Mouse (Mus musculus): ENCODE results near the gene Wbp2. TPM values are rescaled to one million over a fixed set of nuclear protein-coding genes. Genes with fewer than 3 reads are reported as not detected.
A peak's percentile ranks its signal among the peaks of the same experiment; 100 is the strongest.

Wbp2 gene
- polyA plus RNA-seq, 1 experiment, result 288 TPM

- Histone ChIP-seq H3K36me3 (ENCODE audit: control insufficient read depth, insufficient read depth, low read length) (no peaks in the 10 kb centered on the region), H3K4me3 (ENCODE audit: control insufficient read depth, insufficient read depth, low read length) (no peak overlapping the region), H3K27ac (ENCODE audit: control insufficient read depth, insufficient read depth, low read length) (no peak overlapping the region), H3K4me1 (replicated peaks; ENCODE audit: control insufficient read depth, insufficient read depth, low read length) (peaks cover 5% of the 10 kb centered on the region), H3K27me3 (ENCODE audit: control insufficient read depth, insufficient read depth, low read length) (no peaks in the 10 kb centered on the region)
- no peak for TF ChIP-seq POLR2A (IDR thresholded peaks at IDR 0.05; ENCODE audit: control insufficient read depth, extremely low read depth, insufficient read depth, low read length, poor library complexity)
- TF ChIP-seq CTCF (IDR thresholded peaks at IDR 0.05; ENCODE audit: borderline replicate concordance, control insufficient read depth, extremely low read depth, insufficient read depth, low read length, poor library complexity), result no peak
- 95% methylated on average over 6 of the region's 6 CpGs for WGBS
- DNase-seq, result no peak
These were observed 4.8 kb upstream of the Wbp2 start for GRCm38 (mm10) chr11:116091591-116091990.

DNA sequence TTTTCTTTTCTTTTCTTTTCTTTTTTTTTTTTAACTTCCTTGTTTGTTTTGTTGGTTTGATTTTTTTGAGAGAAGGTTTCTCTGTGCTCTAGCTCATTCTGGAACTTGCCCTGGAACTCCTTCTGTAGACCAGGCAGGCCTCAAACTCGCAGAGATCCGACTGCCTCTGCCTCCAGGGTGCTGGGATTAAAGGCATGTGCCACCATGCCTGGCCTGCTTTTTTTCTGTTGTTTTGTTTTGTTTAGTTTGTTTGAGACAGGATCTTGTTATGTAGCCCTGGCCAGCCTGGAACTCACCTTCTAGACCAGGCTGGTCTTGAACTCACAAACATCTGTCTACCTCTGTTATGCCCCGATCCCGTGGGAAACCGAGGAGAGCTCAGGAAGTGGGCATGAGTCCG, 2.8 kb upstream of the Wbp2 start:
- H3K4me1 ChIP-seq (replicated peaks; ENCODE audit: control insufficient read depth, insufficient read depth, low read length), result peaks cover 9% of the 10 kb centered on the region
- H3K4me3 ChIP-seq (ENCODE audit: control insufficient read depth, insufficient read depth, low read length), result no peak overlapping the region
- H3K36me3 ChIP-seq (ENCODE audit: control insufficient read depth, insufficient read depth, low read length), result no peaks in the 10 kb centered on the region
- 95% methylated on average over 6 of the region's 6 CpGs for WGBS
- H3K27me3 ChIP-seq (ENCODE audit: control insufficient read depth, insufficient read depth, low read length), result no peaks in the 10 kb centered on the region
- no peak overlapping the region for H3K27ac ChIP-seq (ENCODE audit: control insufficient read depth, insufficient read depth, low read length)
- DNase-seq, result no peak
- TF ChIP-seq POLR2A (IDR thresholded peaks at IDR 0.05; ENCODE audit: control insufficient read depth, extremely low read depth, insufficient read depth, low read length, poor library complexity) (no peak), CTCF (IDR thresholded peaks at IDR 0.05; ENCODE audit: borderline replicate concordance, control insufficient read depth, extremely low read depth, insufficient read depth, low read length, poor library complexity) (no peak)

GRCm38 (mm10) chr11:116088741-116089394, 2.1 kb upstream of the Wbp2 start:
- TF ChIP-seq CTCF (IDR thresholded peaks at IDR 0.05; ENCODE audit: borderline replicate concordance, control insufficient read depth, extremely low read depth, insufficient read depth, low read length, poor library complexity) (no peak), POLR2A (IDR thresholded peaks at IDR 0.05; ENCODE audit: control insufficient read depth, extremely low read depth, insufficient read depth, low read length, poor library complexity) (no peak)
- WGBS, result 61% methylated on average over 11 of the region's 11 CpGs
- Histone ChIP-seq H3K27ac (ENCODE audit: control insufficient read depth, insufficient read depth, low read length) (no peak overlapping the region), H3K4me1 (replicated peaks; ENCODE audit: control insufficient read depth, insufficient read depth, low read length) (peaks cover 9% of the 10 kb centered on the region), H3K4me3 (ENCODE audit: control insufficient read depth, insufficient read depth, low read length) (no peak overlapping the region), H3K27me3 (ENCODE audit: control insufficient read depth, insufficient read depth, low read length) (no peaks in the 10 kb centered on the region), H3K36me3 (ENCODE audit: control insufficient read depth, insufficient read depth, low read length) (no peaks in the 10 kb centered on the region)
- no peak for DNase-seq

DNA sequence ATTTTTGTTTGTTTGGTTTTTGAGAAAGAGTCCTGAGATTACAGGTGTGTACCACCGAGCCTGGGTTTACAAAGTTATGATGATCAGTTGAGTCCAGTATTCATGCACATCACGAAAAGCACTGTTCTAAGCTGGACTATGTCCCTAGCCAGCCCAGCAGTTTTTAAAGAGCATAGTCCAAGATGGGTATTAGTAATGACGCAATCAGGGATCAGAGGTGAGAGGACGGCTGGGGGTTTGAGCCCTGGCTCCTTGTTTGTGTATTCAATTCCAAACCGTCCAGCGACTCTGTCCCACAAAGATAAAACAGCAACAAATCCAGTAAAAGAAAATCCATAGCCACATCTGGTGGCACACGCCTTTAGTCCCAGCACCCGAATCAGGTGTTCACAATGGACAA, 1.4 kb upstream of the Wbp2 start:
- Histone ChIP-seq H3K4me1 (replicated peaks; ENCODE audit: control insufficient read depth, insufficient read depth, low read length) (peaks cover 9% of the 10 kb centered on the region), H3K4me3 (ENCODE audit: control insufficient read depth, insufficient read depth, low read length) (no peak overlapping the region), H3K27me3 (ENCODE audit: control insufficient read depth, insufficient read depth, low read length) (no peaks in the 10 kb centered on the region), H3K27ac (ENCODE audit: control insufficient read depth, insufficient read depth, low read length) (no peak overlapping the region), H3K36me3 (ENCODE audit: control insufficient read depth, insufficient read depth, low read length) (peaks cover 5% of the 10 kb centered on the region)
- TF ChIP-seq CTCF (IDR thresholded peaks at IDR 0.05; ENCODE audit: borderline replicate concordance, control insufficient read depth, extremely low read depth, insufficient read depth, low read length, poor library complexity) (no peak), POLR2A (IDR thresholded peaks at IDR 0.05; ENCODE audit: control insufficient read depth, extremely low read depth, insufficient read depth, low read length, poor library complexity) (no peak)
- WGBS, result 89% methylated on average over 8 of the region's 8 CpGs
- no peak for DNase-seq

- 0 out of 2 replicates have a peak, but pooled peaks have one; percentile 26 for TF ChIP-seq POLR2A (IDR thresholded peaks at IDR 0.05; ENCODE audit: control insufficient read depth, extremely low read depth, insufficient read depth, low read length, poor library complexity)
- peak; percentile 87 for TF ChIP-seq CTCF (IDR thresholded peaks at IDR 0.05; ENCODE audit: borderline replicate concordance, control insufficient read depth, extremely low read depth, insufficient read depth, low read length, poor library complexity)
- 1% methylated on average over 31 of the region's 31 CpGs for WGBS
- no peaks in the 10 kb centered on the region for H3K27me3 ChIP-seq (ENCODE audit: control insufficient read depth, insufficient read depth, low read length)
- H3K27ac ChIP-seq (ENCODE audit: control insufficient read depth, insufficient read depth, low read length), result peak overlapping the region; percentile 74
- H3K36me3 ChIP-seq (ENCODE audit: control insufficient read depth, insufficient read depth, low read length), result peaks cover 9% of the 10 kb centered on the region
- peak overlapping the region; percentile 61 for H3K4me3 ChIP-seq (ENCODE audit: control insufficient read depth, insufficient read depth, low read length)
- peaks cover 9% of the 10 kb centered on the region for H3K4me1 ChIP-seq (replicated peaks; ENCODE audit: control insufficient read depth, insufficient read depth, low read length)
- peak; percentile 92 for DNase-seq
These were observed 667 bp upstream of the Wbp2 start for GRCm38 (mm10) chr11:116087194-116088130.

GRCm38 (mm10) chr11:116084166-116084565, 2.6 kb downstream of the Wbp2 start:
- Histone ChIP-seq H3K27me3 (ENCODE audit: control insufficient read depth, insufficient read depth, low read length) (no peaks in the 10 kb centered on the region), H3K4me3 (ENCODE audit: control insufficient read depth, insufficient read depth, low read length) (no peak overlapping the region), H3K36me3 (ENCODE audit: control insufficient read depth, insufficient read depth, low read length) (peaks cover 38% of the 10 kb centered on the region), H3K4me1 (replicated peaks; ENCODE audit: control insufficient read depth, insufficient read depth, low read length) (peaks cover 9% of the 10 kb centered on the region), H3K27ac (ENCODE audit: control insufficient read depth, insufficient read depth, low read length) (no peak overlapping the region)
- WGBS, result 94% methylated on average over 6 of the region's 6 CpGs
- no peak for DNase-seq
- TF ChIP-seq POLR2A (IDR thresholded peaks at IDR 0.05; ENCODE audit: control insufficient read depth, extremely low read depth, insufficient read depth, low read length, poor library complexity), result no peak
- TF ChIP-seq CTCF (IDR thresholded peaks at IDR 0.05; ENCODE audit: borderline replicate concordance, control insufficient read depth, extremely low read depth, insufficient read depth, low read length, poor library complexity), result no peak

Data from thymus, adult 2 months (tissue).